Mouse (Mus musculus) liver, adult 2 months (tissue): ENCODE data around the gene Ncoa6. TPM values are rescaled to one million over a fixed set of nuclear protein-coding genes. Genes with fewer than 3 reads are reported as not detected.

ENCODE experiments used
- DNase-seq: peaks from one replicate; pipeline ENCODE4 v3.0.0-alpha.2; 2011; ENCODE audit warnings: low read depth, low spot score; ENCODE audit errors: extremely low read depth
- H3K27ac ChIP-seq: fragments of 200-500 bp; replicated peaks from 2 replicates; pipeline ENCODE4 v1.5.1; 2012; ENCODE audit warnings: low read depth, mild to moderate bottlenecking, control low read depth, inconsistent platforms, low read length; ENCODE audit not compliant: insufficient read depth
- H3K27me3 ChIP-seq: fragments of 200-500 bp; 2 replicates; pipeline ENCODE4 v1.6.1; 2012; ENCODE audit warnings: mild to moderate bottlenecking, moderate library complexity, low read length, inconsistent platforms; ENCODE audit not compliant: control insufficient read depth, insufficient read depth
- H3K36me3 ChIP-seq: fragments of 200-500 bp; 2 replicates; pipeline ENCODE4 v1.6.1; 2012; ENCODE audit warnings: low read length, inconsistent platforms; ENCODE audit not compliant: control insufficient read depth, insufficient read depth
- H3K4me1 ChIP-seq: fragments of 200-500 bp; 2 replicates; pipeline ENCODE4 v1.6.1; 2011; ENCODE audit warnings: low read length; ENCODE audit not compliant: control insufficient read depth, insufficient read depth
- H3K4me3 ChIP-seq: fragments of 200-500 bp; 2 replicates; pipeline ENCODE4 v1.5.1; 2011; ENCODE audit warnings: low read depth, mild to moderate bottlenecking, control low read depth, low read length, moderate library complexity; ENCODE audit not compliant: insufficient read depth
- H3K79me2 ChIP-seq: fragments of 200-500 bp; 2 replicates; pipeline ENCODE4 v1.6.1; 2012; ENCODE audit warnings: inconsistent platforms, mild to moderate bottlenecking, low read length, moderate library complexity; ENCODE audit not compliant: control insufficient read depth, insufficient read depth
- H3K9ac ChIP-seq: fragments of 200-500 bp; 2 replicates; pipeline ENCODE4 v1.6.1; 2012; ENCODE audit warnings: low read depth, mild to moderate bottlenecking, control low read depth, inconsistent platforms, low read length
- CTCF ChIP-seq: fragments of 200-500 bp; IDR thresholded peaks from 2 replicates; pipeline ENCODE4 v1.5.1; 2011; ENCODE audit warnings: low read depth, low read length, control low read depth
- POLR2A ChIP-seq: fragments of 200-500 bp; IDR thresholded peaks from 2 replicates; pipeline ENCODE4 v1.6.1; 2011; ENCODE audit warnings: low read length, control low read depth; ENCODE audit not compliant: insufficient read depth; ENCODE audit errors: extremely low read depth
- WGBS: fragments of 180-500 bp; shearing (Covaris S2); methylation state at CpG from one replicate; pipeline ENCODE4 v1.1.7; 2018; 5-methylcytosine and 5-hydroxymethylcytosine counted together
- polyA plus RNA-seq: library from polyadenylated mRNA; depleted of rRNA; stranded (reverse); fragments of >200 nt; gene quantifications from 2 replicates; pipeline ENCODE4 v1.2.3, GENCODE M21; 2012
- total RNA-seq: library from RNA; depleted of rRNA; stranded (reverse); fragments of >200 nt; gene quantifications from 2 replicates; pipeline ENCODE4 v1.2.3, GENCODE M21; 2014

Ncoa6 gene
- total and polyA plus RNA-seq, 2 experiments = 6.4 to 18.3 TPM

- H3K27ac ChIP-seq = no peak overlapping the region
- peaks cover 57% of the 10 kb centered on the region for H3K36me3 ChIP-seq
- 88% methylated on average over 1 of the region's 1 CpGs for WGBS
- H3K27me3 ChIP-seq = no peaks in the 10 kb centered on the region
- H3K9ac ChIP-seq = no peak overlapping the region
- no peak for DNase-seq
- TF ChIP-seq CTCF (no peak), POLR2A (no peak)
- no peak overlapping the region for H3K4me3 ChIP-seq
- no peaks in the 10 kb centered on the region for H3K4me1 ChIP-seq
- no peaks in the 10 kb centered on the region for H3K79me2 ChIP-seq
Measured at GRCm38 (mm10) chr2:155404635-155405034, 69.1 kb downstream of the Ncoa6 start.

GRCm38 (mm10) chr2:155401926-155402325 lies 71.8 kb downstream of the Ncoa6 start:
- H3K4me1 ChIP-seq = no peaks in the 10 kb centered on the region
- WGBS = 97% methylated on average over 4 of the region's 4 CpGs
- no peak overlapping the region for H3K4me3 ChIP-seq
- H3K9ac ChIP-seq = no peak overlapping the region
- TF ChIP-seq POLR2A = no peak
- TF ChIP-seq CTCF = no peak
- peaks cover 53% of the 10 kb centered on the region for H3K36me3 ChIP-seq
- no peaks in the 10 kb centered on the region for H3K79me2 ChIP-seq
- DNase-seq = no peak
- H3K27ac ChIP-seq = no peak overlapping the region
- H3K27me3 ChIP-seq = no peaks in the 10 kb centered on the region

GRCm38 (mm10) chr2:155400276-155400675 lies 73.4 kb downstream of the Ncoa6 start:
- no peaks in the 10 kb centered on the region for H3K4me1 ChIP-seq
- no peak overlapping the region for H3K9ac ChIP-seq
- peaks cover 51% of the 10 kb centered on the region for H3K36me3 ChIP-seq
- H3K4me3 ChIP-seq = no peak overlapping the region
- H3K27me3 ChIP-seq = no peaks in the 10 kb centered on the region
- no peak for TF ChIP-seq POLR2A
- no peak for TF ChIP-seq CTCF
- H3K79me2 ChIP-seq = no peaks in the 10 kb centered on the region
- H3K27ac ChIP-seq = no peak overlapping the region
- DNase-seq = no peak

GRCm38 (mm10) chr2:155394586-155394985 lies 79.1 kb downstream of the Ncoa6 start:
- H3K36me3 ChIP-seq = peaks cover 27% of the 10 kb centered on the region
- H3K79me2 ChIP-seq = no peaks in the 10 kb centered on the region
- TF ChIP-seq CTCF (no peak), POLR2A (no peak)
- no peak for DNase-seq
- no peak overlapping the region for H3K4me3 ChIP-seq
- WGBS = 24% methylated on average over 5 of the region's 5 CpGs
- no peaks in the 10 kb centered on the region for H3K27me3 ChIP-seq
- no peak overlapping the region for H3K9ac ChIP-seq
- no peaks in the 10 kb centered on the region for H3K4me1 ChIP-seq
- no peak overlapping the region for H3K27ac ChIP-seq

GRCm38 (mm10) chr2:155388573-155388972 lies 85.1 kb downstream of the Ncoa6 start:
- Histone ChIP-seq H3K27ac (no peak overlapping the region), H3K4me1 (peaks cover 11% of the 10 kb centered on the region), H3K36me3 (peaks cover 48% of the 10 kb centered on the region), H3K9ac (no peak overlapping the region), H3K27me3 (no peaks in the 10 kb centered on the region), H3K4me3 (no peak overlapping the region), H3K79me2 (peaks cover 2% of the 10 kb centered on the region; the same call in 1 of the 2 replicates)
- 41% methylated on average over 2 of the region's 2 CpGs for WGBS
- TF ChIP-seq CTCF (no peak), POLR2A (no peak)
- peak; percentile 58 for DNase-seq

- no peak overlapping the region for H3K4me3 ChIP-seq
- DNase-seq = no peak
- H3K27ac ChIP-seq = peak overlapping the region; percentile 8; the same call in 1 of the 2 replicates
- peaks cover 51% of the 10 kb centered on the region for H3K36me3 ChIP-seq
- 90% methylated on average over 4 of the region's 4 CpGs for WGBS
- H3K79me2 ChIP-seq = peaks cover 16% of the 10 kb centered on the region; the same call in 1 of the 2 replicates
- H3K4me1 ChIP-seq = peaks cover 14% of the 10 kb centered on the region
- no peaks in the 10 kb centered on the region for H3K27me3 ChIP-seq
- TF ChIP-seq POLR2A (no peak), CTCF (0 out of 2 replicates have a peak, but pooled peaks have one; percentile 4)
- H3K9ac ChIP-seq = no peak overlapping the region; the same call in 1 of the 2 replicates
Measured at GRCm38 (mm10) chr2:155387052-155387451, 86.6 kb downstream of the Ncoa6 start.
